Mouse (Mus musculus) kidney, adult 2 months (tissue): ENCODE results near the gene Tas2r119. TPM values are rescaled to one million over a fixed set of nuclear protein-coding genes. Genes with fewer than 3 reads are reported as not detected.
"Not testable (repeated sequence)": the region's sequence is repeated elsewhere in the genome, so short reads cannot be mapped to it uniquely, and the experiment has no call there.

ENCODE experiments used
- DNase-seq: peaks from one replicate; pipeline ENCODE4 v3.0.0; 2021
- H3K27ac ChIP-seq: fragments of 200-500 bp; 2 replicates; pipeline ENCODE4 v1.5.1; 2012; ENCODE audit warnings: low read depth, low read length, control low read depth, inconsistent platforms; ENCODE audit not compliant: insufficient read depth
- H3K27me3 ChIP-seq: fragments of 200-500 bp; replicated peaks from 2 replicates; pipeline ENCODE4 v1.6.1; 2012; ENCODE audit warnings: mild to moderate bottlenecking, moderate library complexity, low read length, inconsistent platforms; ENCODE audit not compliant: control insufficient read depth, insufficient read depth
- H3K36me3 ChIP-seq: fragments of 200-500 bp; 2 replicates; pipeline ENCODE4 v1.6.1; 2012; ENCODE audit warnings: mild to moderate bottlenecking, moderate library complexity, low read length, inconsistent platforms; ENCODE audit not compliant: control insufficient read depth, insufficient read depth
- H3K4me1 ChIP-seq: fragments of 200-500 bp; 2 replicates; pipeline ENCODE4 v1.6.1; 2011; ENCODE audit warnings: low read length; ENCODE audit not compliant: control insufficient read depth, insufficient read depth
- H3K4me3 ChIP-seq: fragments of 200-500 bp; 2 replicates; pipeline ENCODE4 v1.5.1; 2011; ENCODE audit warnings: mild to moderate bottlenecking, low read depth, low read length, control low read depth; ENCODE audit not compliant: insufficient read depth
- CTCF ChIP-seq: fragments of 200-500 bp; conservative IDR thresholded peaks from 2 replicates; pipeline ENCODE4 v1.5.1; 2011; ENCODE audit warnings: low read depth, mild to moderate bottlenecking, control low read depth, low read length, moderate library complexity, mixed read lengths; ENCODE audit not compliant: insufficient read depth, insufficient read length
- POLR2A ChIP-seq: fragments of 200-500 bp; IDR thresholded peaks from one replicate; pipeline ENCODE4 v1.6.1; 2011; ENCODE audit warnings: low read depth, low read length, control low read depth
- WGBS: fragments of 180-500 bp; shearing (Covaris S2); methylation state at CpG from one replicate; pipeline ENCODE4 v1.1.7; 2018; 5-methylcytosine and 5-hydroxymethylcytosine counted together
- polyA plus RNA-seq: library from polyadenylated mRNA; depleted of rRNA; stranded (reverse); fragments of >200 nt; gene quantifications from 2 replicates; pipeline ENCODE4 v1.2.3, GENCODE M21; 2012

Gene Tas2r119
- polyA plus RNA-seq, 1 experiment, result not detected

DNA sequence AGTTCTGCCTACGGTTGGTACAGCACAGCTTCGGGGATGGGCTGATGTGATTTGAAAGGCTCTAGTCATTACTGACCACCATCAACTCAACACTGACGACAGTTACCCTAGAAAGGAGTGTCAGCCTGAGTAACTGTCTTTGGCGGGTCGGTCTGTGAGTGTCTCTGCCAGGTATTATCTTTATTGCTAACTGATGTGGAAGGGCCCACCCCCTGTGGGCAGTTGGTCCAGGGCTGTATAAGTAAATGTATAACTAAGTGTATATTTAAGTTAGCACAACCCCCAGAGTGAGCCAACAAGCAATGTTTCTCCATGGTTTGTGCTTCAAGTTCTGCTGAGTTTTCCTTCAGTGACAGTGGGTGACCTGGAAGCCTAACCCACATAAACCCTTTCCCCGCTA lies 13.3 kb downstream of the Tas2r119 start:
- 75% methylated on average over 6 of the region's 6 CpGs for WGBS
- H3K36me3 ChIP-seq, result no peaks in the 10 kb centered on the region
- no peak overlapping the region for H3K4me3 ChIP-seq
- H3K4me1 ChIP-seq, result peaks cover 17% of the 10 kb centered on the region; the same call in 1 of the 2 replicates
- no peaks in the 10 kb centered on the region for H3K27me3 ChIP-seq
- TF ChIP-seq CTCF (no peak), POLR2A (no peak)
- DNase-seq, result no peak
- peak overlapping the region; percentile 55; the same call in 1 of the 2 replicates for H3K27ac ChIP-seq

DNA sequence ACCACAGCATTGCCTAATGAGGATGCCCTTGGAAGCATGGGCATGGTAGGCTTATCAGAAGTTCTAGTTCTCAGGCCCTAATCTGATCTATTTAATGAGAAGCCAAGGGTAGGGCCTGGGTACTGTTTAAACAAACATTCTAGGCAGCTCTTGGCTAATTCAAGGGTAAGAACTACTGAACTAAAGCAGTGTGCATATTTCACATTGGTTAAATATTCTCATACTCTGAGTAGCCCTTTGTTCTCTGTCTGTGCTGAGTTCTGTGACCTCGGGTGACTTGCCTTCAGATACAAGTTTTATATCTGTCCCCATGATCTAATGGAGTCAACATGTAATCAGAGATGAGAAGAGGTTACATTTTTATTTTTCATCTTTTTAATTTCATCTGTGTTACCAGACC lies 15.9 kb downstream of the Tas2r119 start:
- peak; percentile 87 for DNase-seq
- 20% methylated on average over 1 of the region's 1 CpGs for whole genome bisulfite sequencing
- peaks cover 17% of the 10 kb centered on the region; the same call in 1 of the 2 replicates for H3K4me1 ChIP-seq
- no peak for TF ChIP-seq CTCF
- TF ChIP-seq POLR2A, result no peak
- peak overlapping the region; percentile 73 for H3K27ac ChIP-seq
- no peak overlapping the region for H3K4me3 ChIP-seq
- no peaks in the 10 kb centered on the region for H3K27me3 ChIP-seq
- no peaks in the 10 kb centered on the region for H3K36me3 ChIP-seq

- TF ChIP-seq CTCF (no peak), POLR2A (no peak)
- H3K36me3 ChIP-seq, result no peaks in the 10 kb centered on the region
- 95% methylated on average over 9 of the region's 9 CpGs for WGBS
Measured at GRCm38 (mm10) chr15:32198076-32198475, 21.0 kb downstream of the Tas2r119 start.

DNA sequence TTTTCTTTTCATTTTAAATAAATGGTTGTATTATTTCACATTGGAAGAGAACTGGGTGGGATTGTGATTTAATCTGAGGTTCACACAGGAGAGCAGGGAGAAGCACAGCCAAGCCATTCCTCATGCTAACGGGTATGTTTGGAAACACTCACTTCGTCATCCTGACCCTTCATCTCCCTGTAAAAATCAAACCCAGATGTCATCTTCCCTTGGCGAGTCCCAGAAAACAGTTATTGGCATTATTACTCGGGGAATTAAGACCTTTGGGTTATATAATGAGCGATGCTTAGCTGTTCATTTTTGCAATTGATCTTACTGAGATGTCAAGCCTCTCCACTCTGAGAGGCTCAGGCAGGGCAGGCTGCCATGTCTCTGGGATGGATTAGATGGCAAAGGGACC lies 21.5 kb downstream of the Tas2r119 start:
- 92% methylated on average over 5 of the region's 5 CpGs for WGBS
- Histone ChIP-seq H3K36me3 (no peaks in the 10 kb centered on the region), H3K27me3 (no peaks in the 10 kb centered on the region), H3K27ac (no peak overlapping the region), H3K4me3 (no peak overlapping the region), H3K4me1 (peaks cover 1% of the 10 kb centered on the region; the same call in 1 of the 2 replicates)
- no peak for TF ChIP-seq POLR2A
- no peak for TF ChIP-seq CTCF
- no peak for DNase-seq

More at GRCm38 (mm10) chr15:32198076-32198475, 21.0 kb downstream of the Tas2r119 start:
- peaks cover 4% of the 10 kb centered on the region; the same call in 1 of the 2 replicates for H3K4me1 ChIP-seq
- DNase-seq, result no peak
- H3K4me3 ChIP-seq, result no peak overlapping the region
- H3K27ac ChIP-seq, result no peak overlapping the region
- no peaks in the 10 kb centered on the region for H3K27me3 ChIP-seq

DNA sequence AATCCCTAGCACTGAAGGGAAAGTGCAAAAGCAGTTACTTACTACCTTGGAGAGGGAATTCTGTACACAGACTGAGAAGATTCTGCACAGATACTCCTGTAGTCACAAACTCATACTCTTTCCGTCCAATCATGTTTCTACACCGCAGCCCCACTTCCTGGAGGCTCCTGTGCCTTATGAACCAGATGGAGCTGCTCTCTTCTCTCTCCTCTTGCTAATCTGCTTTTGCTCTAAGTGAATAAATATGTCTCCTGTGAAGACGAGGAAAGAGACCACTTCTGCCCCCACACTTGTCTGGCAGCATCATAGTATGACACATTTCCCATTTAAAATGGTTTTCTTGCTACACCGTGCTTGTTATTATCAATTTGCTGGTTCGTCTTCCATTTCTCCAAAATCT lies 26.2 kb downstream of the Tas2r119 start:
- Histone ChIP-seq H3K4me1 (no peaks in the 10 kb centered on the region), H3K27me3 (no peaks in the 10 kb centered on the region), H3K36me3 (no peaks in the 10 kb centered on the region), H3K4me3 (no peak overlapping the region), H3K27ac (no peak overlapping the region)
- DNase-seq, result no peak
- WGBS, result 84% methylated on average over 5 of the region's 5 CpGs
- TF ChIP-seq POLR2A, result no peak
- TF ChIP-seq CTCF, result no peak

- DNase-seq, result no peak
- no peak for TF ChIP-seq POLR2A
- no peak for TF ChIP-seq CTCF
- no peaks in the 10 kb centered on the region for H3K4me1 ChIP-seq
Measured at GRCm38 (mm10) chr15:32204908-32205307, 27.8 kb downstream of the Tas2r119 start.

GRCm38 (mm10) chr15:32214687-32215086 lies 37.6 kb downstream of the Tas2r119 start:
- H3K4me1 ChIP-seq, DNase-seq, H3K27ac ChIP-seq, H3K27me3 ChIP-seq, H3K4me3 ChIP-seq, H3K36me3 ChIP-seq: not testable (repeated sequence)
- 92% methylated on average over 10 of the region's 10 CpGs for WGBS

More at GRCm38 (mm10) chr15:32204908-32205307, 27.8 kb downstream of the Tas2r119 start:
- no peaks in the 10 kb centered on the region for H3K27me3 ChIP-seq
- 83% methylated on average over 10 of the region's 10 CpGs for whole genome bisulfite sequencing
- H3K4me3 ChIP-seq, result no peak overlapping the region
- H3K36me3 ChIP-seq, result no peaks in the 10 kb centered on the region
- no peak overlapping the region for H3K27ac ChIP-seq
